Mouse (Mus musculus) heart, adult 18-20 months (tissue): ENCODE results near the gene Creb3l1. TPM values are rescaled to one million over a fixed set of nuclear protein-coding genes. Genes with fewer than 3 reads are reported as not detected.

Experiments used
- DNase-seq, 2 experiments: peaks; one replicate each; pipeline ENCODE4 v3.0.0; 2021 to 2022; ENCODE audit warnings: mixed read lengths in 1 of 2
- total RNA-seq, 2 experiments: library from RNA; stranded (reverse); gene quantifications; 2 replicates each; pipeline ENCODE4 v1.2.3; 2021

Creb3l1 gene
- total RNA-seq, 2 experiments from 2014 or later, result 4.3 to 6.5 TPM

- DNase-seq, result peak in 1 of 2 experiments; percentile 54
Measured at GRCm38 (mm10) chr2:92004617-92005016, 19.7 kb downstream of the Creb3l1 start.

GRCm38 (mm10) chr2:91997905-91998608, 26.2 kb downstream of the Creb3l1 start:
- no peak for DNase-seq

- no peak for DNase-seq
Measured at GRCm38 (mm10) chr2:91996006-91996405, 28.3 kb downstream of the Creb3l1 start.

GRCm38 (mm10) chr2:91993409-91993808, 30.9 kb downstream of the Creb3l1 start:
- no peak for DNase-seq

DNA sequence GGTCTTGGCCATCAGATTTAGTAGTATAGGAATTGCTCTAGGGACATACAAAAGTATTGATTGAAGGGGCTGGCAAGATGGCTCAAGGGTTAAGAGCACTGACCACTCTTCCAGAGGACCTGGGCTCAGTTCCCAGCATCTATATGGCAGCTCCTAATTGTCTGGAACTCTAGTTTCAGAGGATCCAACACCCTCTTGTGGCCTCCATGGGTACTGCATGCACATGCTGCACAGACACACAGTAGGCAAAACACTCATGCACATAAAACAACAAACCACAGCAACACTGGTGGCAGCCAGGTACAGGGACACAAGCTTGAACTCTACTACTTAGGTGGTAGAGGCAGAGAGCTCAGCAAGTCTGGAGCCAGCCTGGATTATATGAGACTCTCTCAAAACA, 34.6 kb downstream of the Creb3l1 start:
- DNase-seq, result no peak

DNA sequence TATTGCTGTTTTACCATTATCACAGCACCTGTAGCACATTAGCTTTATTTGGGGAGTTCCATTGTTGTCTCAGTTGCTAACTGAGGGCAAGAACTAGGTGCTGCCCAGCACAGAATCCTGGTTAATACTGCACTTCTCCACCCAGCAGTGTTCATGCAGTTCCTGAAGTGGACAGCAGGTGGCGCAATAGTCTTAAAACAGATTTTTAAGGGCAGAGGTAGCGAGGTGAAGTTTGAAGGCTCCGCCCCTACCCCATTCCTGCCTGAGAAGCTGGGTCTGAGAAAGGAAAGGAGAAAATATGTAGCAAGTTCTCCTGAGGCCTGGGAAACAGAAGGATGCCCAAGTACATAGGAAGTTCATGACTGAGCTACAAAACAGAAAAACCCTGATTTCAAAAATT, 36.8 kb downstream of the Creb3l1 start:
- DNase-seq, result peak; percentile 72 to 97

- peak in 1 of 2 experiments; percentile 55 for DNase-seq
Measured at GRCm38 (mm10) chr2:91986071-91986470, 38.2 kb downstream of the Creb3l1 start.

GRCm38 (mm10) chr2:91984906-91985525, 39.3 kb downstream of the Creb3l1 start:
- no peak for DNase-seq

- peak; percentile 67 to 86 for DNase-seq
Measured at GRCm38 (mm10) chr2:91984439-91984838, 39.9 kb downstream of the Creb3l1 start.

GRCm38 (mm10) chr2:91980830-91981229, 43.5 kb downstream of the Creb3l1 start:
- no peak for DNase-seq

DNA sequence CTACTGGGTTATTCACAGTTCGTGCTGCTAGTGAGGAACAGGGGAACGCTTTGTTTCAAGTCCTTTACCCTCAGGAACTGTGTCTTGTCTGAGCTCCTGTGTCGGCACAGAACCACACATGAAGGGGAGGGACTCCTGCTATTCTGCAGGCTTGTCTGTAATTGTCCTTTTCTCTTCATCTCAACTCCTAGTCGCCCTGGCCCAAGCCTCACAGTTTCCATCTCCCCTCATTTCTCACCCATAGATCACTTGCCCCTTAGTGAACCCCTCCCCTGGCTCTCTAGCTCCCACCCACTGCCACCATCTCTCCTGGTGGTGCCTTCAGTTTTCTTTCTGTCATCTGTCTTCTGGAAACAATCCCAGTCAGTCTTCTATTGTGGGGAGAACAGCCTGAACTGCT, 44.1 kb downstream of the Creb3l1 start:
- DNase-seq, result no peak

DNA sequence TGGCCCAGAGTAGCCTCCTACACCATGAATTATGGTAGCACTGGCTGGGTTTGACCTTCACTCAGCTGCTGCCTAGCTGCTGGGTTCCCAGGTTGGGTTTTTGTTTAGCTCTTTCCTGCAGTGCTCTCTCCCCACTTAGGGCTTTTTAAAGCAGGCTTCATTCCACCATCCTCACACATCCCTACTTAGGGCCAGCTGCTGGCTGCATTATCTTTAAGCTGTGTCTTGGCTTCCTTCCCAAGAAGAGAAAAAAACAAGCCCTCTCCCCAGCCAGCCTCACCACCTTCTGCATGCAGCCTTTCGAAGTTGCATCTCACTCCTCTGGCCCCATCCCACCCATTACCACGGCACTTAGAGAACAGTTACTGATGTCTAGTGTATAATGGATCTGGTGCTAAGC, 45.8 kb downstream of the Creb3l1 start:
- no peak for DNase-seq

DNA sequence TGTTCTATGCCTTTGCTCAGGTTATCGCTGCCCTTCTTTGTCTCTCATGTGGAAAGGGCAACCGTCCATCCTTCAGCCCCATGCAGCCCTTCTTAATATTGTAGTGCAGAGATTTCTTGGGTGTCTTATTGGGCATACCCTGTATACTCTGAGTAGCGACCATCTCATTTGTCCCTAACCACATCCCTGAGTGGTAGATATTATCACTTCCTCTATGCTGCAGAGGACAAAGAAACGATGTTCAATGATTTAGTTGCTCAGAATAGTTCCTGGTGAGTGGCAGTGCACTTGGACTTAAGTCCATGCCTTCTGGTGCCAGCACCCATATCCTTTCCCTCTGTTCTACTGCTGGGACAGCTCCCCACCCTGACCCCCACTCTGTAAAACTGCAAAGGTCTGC, 46.3 kb downstream of the Creb3l1 start:
- DNase-seq, result no peak

GRCm38 (mm10) chr2:91975581-91976541, 48.4 kb downstream of the Creb3l1 start, which contains the start of gene Dgkz:
TSS of gene Dgkz (minus strand) at chr2:91975864.
- DNase-seq, result no peak

GRCm38 (mm10) chr2:91973416-91974135, 50.7 kb downstream of the Creb3l1 start:
- no peak for DNase-seq

GRCm38 (mm10) chr2:91972121-91972566, 52.2 kb downstream of the Creb3l1 start:
- peak in 1 of 2 experiments; percentile 40 for DNase-seq

- peak; percentile 70 to 81 for DNase-seq
Measured at GRCm38 (mm10) chr2:91971231-91972097, 52.8 kb downstream of the Creb3l1 start.

GRCm38 (mm10) chr2:91967962-91968361, 56.3 kb downstream of the Creb3l1 start:
- DNase-seq, result peak; percentile 70 to 81

- no peak for DNase-seq
Measured at GRCm38 (mm10) chr2:91966367-91966766, 57.9 kb downstream of the Creb3l1 start.

- DNase-seq, result peak; percentile 78 to 91
Measured at GRCm38 (mm10) chr2:91965417-91965816, 58.9 kb downstream of the Creb3l1 start.
